Mouse (Mus musculus) retina, embryonic 14.5 days (tissue): Measurements from ENCODE around the gene Tbxa2r.
A peak's percentile ranks its signal among the peaks of the same experiment; 100 is the strongest.

Source experiments
- DNase-seq: peaks from one replicate; pipeline ENCODE4 v3.0.0-alpha.2; 2015; ENCODE audit warnings: low spot score

Tbxa2r gene

GRCm38 (mm10) chr10:81344421-81345161 lies 16.1 kb downstream of the Tbxa2r start:
- DNase-seq: no peak

- no peak for DNase-seq
Observed at GRCm38 (mm10) chr10:81345162-81345534, 16.6 kb downstream of the Tbxa2r start.

GRCm38 (mm10) chr10:81346453-81347067 lies 18.0 kb downstream of the Tbxa2r start:
- peak; percentile 73 for DNase-seq

- no peak for DNase-seq
Observed at GRCm38 (mm10) chr10:81349146-81349545, 20.6 kb downstream of the Tbxa2r start.

- no peak for DNase-seq
Observed at GRCm38 (mm10) chr10:81349961-81350350, 21.4 kb downstream of the Tbxa2r start.

- peak; percentile 99 for DNase-seq
Observed at GRCm38 (mm10) chr10:81350351-81351063, 22.0 kb downstream of the Tbxa2r start, which contains the start of gene Hmg20b. Gene Hmg20b (minus strand): TSS chr10:81350480.

- no peak for DNase-seq
Observed at GRCm38 (mm10) chr10:81351678-81352291, 23.3 kb downstream of the Tbxa2r start.

GRCm38 (mm10) chr10:81354738-81355477 lies 26.4 kb downstream of the Tbxa2r start:
- no peak for DNase-seq

- DNase-seq: no peak
Observed at GRCm38 (mm10) chr10:81355533-81355932, 27.0 kb downstream of the Tbxa2r start.

- no peak for DNase-seq
Observed at GRCm38 (mm10) chr10:81356352-81356990, 27.9 kb downstream of the Tbxa2r start.

- DNase-seq: peak; percentile 92
Observed at GRCm38 (mm10) chr10:81356991-81357844, 28.7 kb downstream of the Tbxa2r start, which contains the start of gene Mfsd12. Gene Mfsd12 (plus strand): TSS chr10:81357491.

- DNase-seq: no peak
Observed at GRCm38 (mm10) chr10:81358209-81358608, 29.7 kb downstream of the Tbxa2r start.

GRCm38 (mm10) chr10:81358841-81359240 lies 30.3 kb downstream of the Tbxa2r start:
- DNase-seq: no peak

- DNase-seq: no peak
Observed at GRCm38 (mm10) chr10:81360721-81361120, 32.2 kb downstream of the Tbxa2r start.

GRCm38 (mm10) chr10:81362336-81362949 lies 33.9 kb downstream of the Tbxa2r start:
- no peak for DNase-seq

- no peak for DNase-seq
Observed at GRCm38 (mm10) chr10:81363436-81364346, 35.2 kb downstream of the Tbxa2r start.

GRCm38 (mm10) chr10:81364666-81365065 lies 36.1 kb downstream of the Tbxa2r start:
- DNase-seq: no peak

GRCm38 (mm10) chr10:81365073-81365472 lies 36.5 kb downstream of the Tbxa2r start:
- no peak for DNase-seq
